Mouse (Mus musculus) C2C12 (cell line): ENCODE data around the gene Lcn2.

ENCODE experiments used
- CEBPB ChIP-seq: IDR thresholded peaks from one replicate; pipeline ENCODE4 v1.6.1; 2011; ENCODE audit warnings: low read depth, mild to moderate bottlenecking, control low read depth, moderate library complexity
- CTCF ChIP-seq: IDR thresholded peaks from one replicate; pipeline ENCODE4 v1.5.1; 2011; ENCODE audit not compliant: control insufficient read depth, insufficient read depth, insufficient read length
- FOSL1 ChIP-seq: IDR thresholded peaks from one replicate; pipeline ENCODE4 v1.8.0; 2011; ENCODE audit warnings: mild to moderate bottlenecking, low read length; ENCODE audit not compliant: poor library complexity, insufficient read depth, severe bottlenecking
- MAX ChIP-seq: IDR thresholded peaks from one replicate; pipeline ENCODE4 v1.6.1; 2011; ENCODE audit warnings: mild to moderate bottlenecking, control low read depth
- MYOD1 ChIP-seq: IDR thresholded peaks from one replicate; pipeline ENCODE4 v1.6.1; 2011; ENCODE audit warnings: low read depth; ENCODE audit not compliant: control insufficient read depth, insufficient read length

DNA sequence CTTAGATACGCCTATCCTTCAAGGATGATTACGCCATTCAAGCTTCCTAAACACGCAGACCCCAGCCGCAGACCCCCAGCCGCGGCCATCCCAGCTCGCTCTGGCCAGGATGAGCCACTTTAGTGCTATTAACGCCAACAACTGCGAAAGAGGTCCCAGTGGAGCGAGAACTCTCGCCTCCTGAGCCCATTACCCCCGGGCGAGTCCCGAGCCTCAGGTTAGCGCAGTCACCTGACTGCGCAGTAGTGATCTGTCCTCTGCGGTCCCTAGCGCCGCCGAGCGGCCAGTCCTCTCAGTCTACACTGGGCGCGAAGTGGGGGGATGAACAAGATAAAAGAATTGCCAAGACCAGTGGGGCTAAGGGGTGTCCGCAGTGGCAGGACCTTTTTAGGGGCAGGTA is 26.6 kb downstream of the Lcn2 start:
- TF ChIP-seq CTCF (no peak), CEBPB (no peak), FOSL1 (no peak), MAX (no peak), MYOD1 (no peak)
